Mouse (Mus musculus): ENCODE results near the gene Tns2.

GRCm38 (mm10) chr15:102115731-102116231, 15.6 kb downstream of the Tns2 start:
- TF ChIP-seq CTCF (IDR thresholded peaks at IDR 0.05; ENCODE audit: control insufficient read depth, insufficient read depth, low read length) (no peak), POLR2A (IDR thresholded peaks at IDR 0.05; ENCODE audit: borderline replicate concordance, control insufficient read depth, low read depth, low read length) (no peak)

Data from bone marrow, adult 2 months (tissue).